Mouse (Mus musculus): ENCODE results near the gene Heyl. TPM values are rescaled to one million over a fixed set of nuclear protein-coding genes. Genes with fewer than 3 reads are reported as not detected.
A peak's percentile ranks its signal among the peaks of the same experiment; 100 is the strongest.
"Not testable (repeated sequence)": the region's sequence is repeated elsewhere in the genome, so short reads cannot be mapped to it uniquely, and the experiment has no call there.

Gene Heyl
- polyA plus RNA-seq, 1 experiment from 2014 or later: 31.6 TPM

DNA sequence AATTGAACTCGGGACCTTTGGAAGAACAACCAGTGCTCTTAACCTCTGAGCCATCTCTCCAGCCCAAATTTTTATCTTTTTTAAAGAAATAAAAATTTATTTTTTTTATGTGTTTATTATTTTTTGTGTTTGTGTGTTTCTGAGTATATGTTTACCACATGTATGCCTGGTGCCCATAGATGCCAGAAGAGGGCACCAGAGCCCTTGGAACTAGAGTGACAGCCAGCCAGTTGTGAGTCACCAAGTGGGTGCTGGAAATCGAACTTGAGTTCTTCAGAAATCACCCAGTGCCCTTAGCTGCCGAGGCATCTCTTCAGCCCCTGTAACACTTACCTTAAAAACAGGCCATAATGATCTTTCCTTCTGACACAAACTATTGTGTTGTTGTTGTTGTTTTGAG lies 37.7 kb downstream of the Heyl start:
- no peak overlapping the region for H3K4me3 ChIP-seq (replicated peaks; ENCODE audit: low read depth, low read length)
- no peaks in the 10 kb centered on the region for H3K4me1 ChIP-seq (replicated peaks; ENCODE audit: insufficient read depth, low read length)
- DNase-seq (ENCODE audit: low spot score) (no peak), ATAC-seq (replicated peaks; ENCODE audit: low FRiP score, low read depth) (no peak)
- H3K9me3 ChIP-seq (replicated peaks; ENCODE audit: low read length): no peaks in the 10 kb centered on the region
- H3K9ac ChIP-seq (ENCODE audit: low read depth, low read length): no peak overlapping the region
- 87% methylated on average over 3 of the region's 3 CpGs for WGBS
- no peaks in the 10 kb centered on the region for H3K27me3 ChIP-seq (ENCODE audit: insufficient read depth, low read length)
- no peak; the same call in 1 of the 2 replicates for TF ChIP-seq CTCF (IDR thresholded peaks at IDR 0.05; ENCODE audit: low read depth)
- no peaks in the 10 kb centered on the region for H3K36me3 ChIP-seq (ENCODE audit: insufficient read depth, low read length)
- no peak overlapping the region for H3K4me2 ChIP-seq (ENCODE audit: low read length)
- no peak overlapping the region for H3K27ac ChIP-seq

- Histone ChIP-seq H3K9me3 (replicated peaks; ENCODE audit: low read length) (no peaks in the 10 kb centered on the region), H3K4me3 (replicated peaks; ENCODE audit: low read depth, low read length) (no peak overlapping the region), H3K27me3 (ENCODE audit: insufficient read depth, low read length) (no peaks in the 10 kb centered on the region), H3K27ac (no peak overlapping the region), H3K9ac (ENCODE audit: low read depth, low read length) (no peak overlapping the region), H3K4me2 (ENCODE audit: low read length) (no peak overlapping the region), H3K4me1 (replicated peaks; ENCODE audit: insufficient read depth, low read length) (peaks cover 12% of the 10 kb centered on the region), H3K36me3 (ENCODE audit: insufficient read depth, low read length) (no peaks in the 10 kb centered on the region)
- WGBS: 76% methylated on average over 3 of the region's 3 CpGs
- ATAC-seq (replicated peaks; ENCODE audit: low FRiP score, low read depth) (no peak), DNase-seq (ENCODE audit: low spot score) (no peak)
- no peak for TF ChIP-seq CTCF (IDR thresholded peaks at IDR 0.05; ENCODE audit: low read depth)
These were observed 46.8 kb downstream of the Heyl start for GRCm38 (mm10) chr4:123280117-123280516.

DNA sequence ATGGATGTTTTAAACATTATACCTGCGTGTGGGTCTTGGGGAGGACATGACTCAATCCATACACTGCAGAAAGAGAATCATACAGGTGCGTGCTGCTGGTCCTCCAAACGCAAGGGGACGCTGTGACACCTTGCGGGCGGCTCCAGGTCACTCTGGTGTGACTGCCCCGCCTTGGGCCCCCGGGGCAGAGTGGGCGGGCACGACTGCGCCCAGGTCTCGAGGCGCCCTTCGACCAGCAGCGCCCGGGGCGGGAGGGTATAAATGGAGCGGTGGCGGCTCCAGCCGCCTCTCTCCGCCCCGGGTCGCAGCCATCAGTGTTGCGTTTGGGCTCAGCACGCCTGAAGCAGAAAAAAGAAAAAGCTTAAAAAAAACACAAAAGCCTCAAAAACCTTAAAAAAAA lies 49.1 kb downstream of the Heyl start:
- peak; percentile 89 for DNase-seq (ENCODE audit: low spot score)
- ATAC-seq (replicated peaks; ENCODE audit: low FRiP score, low read depth): peak; percentile 97
- Histone ChIP-seq H3K36me3 (ENCODE audit: insufficient read depth, low read length) (0 out of 2 replicates have a peak, but pooled peaks cover 8% of the 10 kb centered on the region), H3K27me3 (ENCODE audit: insufficient read depth, low read length) (no peaks in the 10 kb centered on the region), H3K9ac (ENCODE audit: low read depth, low read length) (peak overlapping the region; percentile 52; the same call in 1 of the 2 replicates), H3K9me3 (replicated peaks; ENCODE audit: low read length) (no peaks in the 10 kb centered on the region), H3K27ac (peak overlapping the region; percentile 66; the same call in 1 of the 2 replicates), H3K4me2 (ENCODE audit: low read length) (peak overlapping the region; percentile 79), H3K4me1 (replicated peaks; ENCODE audit: insufficient read depth, low read length) (peaks cover 17% of the 10 kb centered on the region), H3K4me3 (replicated peaks; ENCODE audit: low read depth, low read length) (peak overlapping the region; percentile 50)
- WGBS: under 1% methylated on average over 25 of the region's 25 CpGs
- TF ChIP-seq CTCF (IDR thresholded peaks at IDR 0.05; ENCODE audit: low read depth): peak; percentile 90

DNA sequence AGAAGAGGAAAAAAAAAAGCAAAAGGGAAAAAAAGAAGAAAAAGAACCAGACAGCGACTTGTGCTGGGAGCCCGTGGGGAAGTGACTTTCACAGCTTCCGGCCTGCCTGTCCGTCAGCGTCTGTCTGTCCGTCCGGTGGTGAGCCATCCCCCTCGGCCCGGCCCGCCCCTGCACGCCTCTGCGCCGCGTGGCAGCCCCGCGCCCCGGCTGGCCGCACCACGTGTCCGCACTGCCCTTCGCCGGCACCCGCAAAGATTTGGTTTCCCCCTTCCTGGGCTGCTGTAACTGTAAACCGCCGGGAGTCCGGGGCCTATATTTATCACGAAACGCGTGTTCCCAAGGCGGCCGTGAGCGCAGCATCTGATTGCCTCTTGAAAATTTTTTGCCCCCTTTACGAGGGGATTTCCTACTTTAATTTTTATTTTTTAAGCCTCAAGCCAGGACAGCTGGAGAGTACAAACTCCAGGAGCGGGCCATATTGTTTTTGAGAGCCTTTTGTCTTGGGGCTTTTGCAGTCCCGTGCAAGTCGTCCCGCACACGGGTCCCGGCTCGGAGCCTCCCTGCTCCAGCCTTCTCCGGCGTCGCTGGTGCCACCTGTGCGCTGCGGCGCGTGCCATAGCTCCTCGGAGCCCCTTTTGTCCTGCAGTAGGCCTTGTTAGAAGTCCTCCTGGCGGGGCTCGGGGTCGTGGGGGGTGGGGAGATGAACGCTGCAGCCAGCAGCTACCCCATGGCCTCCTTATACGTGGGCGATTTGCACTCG lies 49.7 kb downstream of the Heyl start:
- H3K9me3 ChIP-seq (replicated peaks; ENCODE audit: low read length); H3K27me3 ChIP-seq (ENCODE audit: insufficient read depth, low read length); H3K36me3 ChIP-seq (ENCODE audit: insufficient read depth, low read length): not testable (repeated sequence)
- Histone ChIP-seq H3K9ac (ENCODE audit: low read depth, low read length) (peak overlapping the region; percentile 52; the same call in 1 of the 2 replicates), H3K4me3 (replicated peaks; ENCODE audit: low read depth, low read length) (peak overlapping the region; percentile 50), H3K4me2 (ENCODE audit: low read length) (peak overlapping the region; percentile 79), H3K27ac (peak overlapping the region; percentile 66; the same call in 1 of the 2 replicates), H3K4me1 (replicated peaks; ENCODE audit: insufficient read depth, low read length) (peaks cover 17% of the 10 kb centered on the region)
- ATAC-seq (replicated peaks; ENCODE audit: low FRiP score, low read depth): 0 out of 2 replicates have a peak, but pooled peaks have one; percentile 30
- under 1% methylated on average over 44 of the region's 55 CpGs for WGBS
- peak; percentile 24 for DNase-seq (ENCODE audit: low spot score)

- H3K9me3 ChIP-seq (replicated peaks; ENCODE audit: low read length); H3K27me3 ChIP-seq (ENCODE audit: insufficient read depth, low read length); ATAC-seq (replicated peaks; ENCODE audit: low FRiP score, low read depth): not testable (repeated sequence)
- WGBS: under 1% methylated on average over 13 of the region's 15 CpGs
- Histone ChIP-seq H3K4me1 (replicated peaks; ENCODE audit: insufficient read depth, low read length) (peaks cover 17% of the 10 kb centered on the region), H3K27ac (peak overlapping the region; percentile 31; the same call in 1 of the 2 replicates), H3K36me3 (ENCODE audit: insufficient read depth, low read length) (0 out of 2 replicates have a peak, but pooled peaks cover 12% of the 10 kb centered on the region), H3K4me2 (ENCODE audit: low read length) (peak overlapping the region; percentile 79), H3K9ac (ENCODE audit: low read depth, low read length) (peak overlapping the region; percentile 54; the same call in 1 of the 2 replicates), H3K4me3 (replicated peaks; ENCODE audit: low read depth, low read length) (peak overlapping the region; percentile 50)
- peak; percentile 28 for DNase-seq (ENCODE audit: low spot score)
These were observed 50.3 kb downstream of the Heyl start for GRCm38 (mm10) chr4:123283675-123284064.

DNA sequence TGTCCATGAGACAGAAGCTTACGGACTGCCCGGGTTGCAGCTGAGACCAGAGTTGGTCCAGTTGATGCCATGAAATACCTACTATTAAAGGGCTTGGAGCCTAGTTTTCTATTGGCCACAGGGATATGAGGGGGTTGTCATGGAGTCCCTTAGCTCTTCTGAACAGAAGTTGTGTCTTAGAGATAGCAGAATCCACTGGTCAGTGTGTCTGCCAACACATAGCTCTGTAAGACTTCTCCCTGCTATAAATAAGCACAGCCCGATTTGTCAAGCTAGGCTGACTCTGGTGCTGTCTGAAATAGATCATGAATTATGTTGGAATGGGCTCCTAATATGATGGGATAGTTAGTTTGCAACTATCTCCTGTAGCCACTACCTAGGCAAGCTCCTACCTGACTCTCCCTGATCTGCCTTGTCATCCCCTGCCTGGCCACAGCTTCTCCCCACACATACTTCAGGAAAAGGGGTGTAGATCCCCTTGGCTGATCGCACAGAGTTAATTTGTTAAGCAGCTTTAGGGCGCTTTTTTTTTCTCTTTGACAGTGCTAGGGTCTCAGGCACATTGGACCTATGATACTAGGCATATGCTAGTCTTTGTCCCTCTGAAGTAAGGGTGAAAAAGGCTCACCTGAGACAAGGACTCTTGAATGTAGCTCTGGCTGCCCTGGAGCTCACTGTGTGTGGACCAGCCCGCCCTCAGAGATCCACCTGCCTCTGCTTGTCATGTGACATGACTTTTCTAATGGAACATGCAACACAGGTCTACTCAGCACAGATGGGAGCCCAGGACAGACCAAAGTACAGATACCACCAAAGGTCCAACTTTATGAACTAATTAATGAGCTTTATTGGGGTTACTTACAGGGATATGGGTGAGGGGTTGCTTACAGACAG lies 51.6 kb downstream of the Heyl start:
- Histone ChIP-seq H3K9me3 (replicated peaks; ENCODE audit: low read length) (no peaks in the 10 kb centered on the region), H3K36me3 (ENCODE audit: insufficient read depth, low read length) (peaks cover 23% of the 10 kb centered on the region), H3K4me2 (ENCODE audit: low read length) (peak overlapping the region; percentile 79), H3K4me1 (replicated peaks; ENCODE audit: insufficient read depth, low read length) (peaks cover 17% of the 10 kb centered on the region), H3K27ac (no peak overlapping the region), H3K27me3 (ENCODE audit: insufficient read depth, low read length) (no peaks in the 10 kb centered on the region), H3K9ac (ENCODE audit: low read depth, low read length) (0 out of 2 replicates have a peak overlapping the region, but pooled peaks have one; percentile 54), H3K4me3 (replicated peaks; ENCODE audit: low read depth, low read length) (peak overlapping the region; percentile 50; the same call in 1 of the 2 replicates)
- ATAC-seq (replicated peaks; ENCODE audit: low FRiP score, low read depth) (no peak), DNase-seq (ENCODE audit: low spot score) (no peak)
- no peak for TF ChIP-seq CTCF (IDR thresholded peaks at IDR 0.05; ENCODE audit: low read depth)
- 63% methylated on average over 6 of the region's 6 CpGs for WGBS
